Mouse (Mus musculus): ENCODE measurements at regions not wholly inside any gene's neighbourhood (a gene's known extent, or its start where the extent isn't known, plus 50 kb on each side); places are given as distances from the start of the nearest gene placed in this dataset.

DNA sequence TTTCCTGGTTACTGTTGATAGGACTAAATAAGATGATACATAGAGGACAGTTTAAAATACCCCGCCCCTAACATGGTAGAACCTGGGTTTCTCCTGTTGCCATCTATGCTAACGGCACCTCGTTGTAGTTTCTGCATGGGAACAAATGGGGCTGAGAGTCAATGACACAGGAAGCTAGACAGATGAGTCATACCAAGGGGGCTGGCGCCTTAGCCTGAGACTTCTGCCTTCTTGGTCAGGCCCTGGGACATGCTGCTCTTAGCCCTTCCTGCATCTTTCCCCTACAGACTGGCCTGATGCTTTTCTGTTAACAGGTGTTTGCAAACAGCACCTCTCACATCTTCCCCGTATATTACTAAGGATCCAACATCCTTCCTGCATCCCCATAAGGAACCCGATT, 250.5 kb downstream of the Lyplal1 start:
- TF ChIP-seq POLR2A (IDR thresholded peaks at IDR 0.05; ENCODE audit: low read depth, low read length) (no peak), CTCF (conservative IDR thresholded peaks at IDR 0.05; ENCODE audit: insufficient read depth, insufficient read length, low read depth, low read length) (no peak)

All from kidney, adult 2 months (tissue).